Mouse (Mus musculus) testis, adult 2 months (tissue): ENCODE measurements around the gene Zswim1. TPM values are rescaled to one million over a fixed set of nuclear protein-coding genes. Genes with fewer than 3 reads are reported as not detected.
A peak's percentile ranks its signal among the peaks of the same experiment; 100 is the strongest.
"Not testable (repeated sequence)": the region's sequence is repeated elsewhere in the genome, so short reads cannot be mapped to it uniquely, and the experiment has no call there.

Source experiments
- H3K27ac ChIP-seq: fragments of 200-500 bp; 2 replicates; pipeline ENCODE4 v1.5.1; 2012; ENCODE audit warnings: low read depth, low read length; ENCODE audit not compliant: control insufficient read depth, insufficient read depth
- H3K27me3 ChIP-seq: fragments of 200-500 bp; 2 replicates; pipeline ENCODE4 v1.6.1; 2012; ENCODE audit warnings: mild to moderate bottlenecking, low read length, moderate library complexity; ENCODE audit not compliant: control insufficient read depth, insufficient read depth
- H3K36me3 ChIP-seq: fragments of 200-500 bp; 2 replicates; pipeline ENCODE4 v1.6.1; 2012; ENCODE audit warnings: mild to moderate bottlenecking, low read length; ENCODE audit not compliant: control insufficient read depth, insufficient read depth
- H3K4me1 ChIP-seq: fragments of 200-500 bp; 2 replicates; pipeline ENCODE4 v1.6.1; 2012; ENCODE audit warnings: low read length; ENCODE audit not compliant: control insufficient read depth, insufficient read depth
- H3K4me3 ChIP-seq: fragments of 200-500 bp; 2 replicates; pipeline ENCODE4 v1.5.1; 2012; ENCODE audit warnings: low read depth, mild to moderate bottlenecking, low read length, moderate library complexity, mixed read lengths; ENCODE audit not compliant: control insufficient read depth
- CTCF ChIP-seq: fragments of 200-500 bp; IDR thresholded peaks from 2 replicates; pipeline ENCODE4 v1.5.1; 2012; ENCODE audit warnings: low read depth, mild to moderate bottlenecking, inconsistent platforms, low read length, moderate library complexity; ENCODE audit not compliant: control insufficient read depth, insufficient read depth, insufficient replicate concordance
- POLR2A ChIP-seq: fragments of 200-500 bp; IDR thresholded peaks from 2 replicates; pipeline ENCODE4 v1.6.1; 2012; ENCODE audit warnings: low read depth, mild to moderate bottlenecking, inconsistent platforms, low read length, moderate library complexity; ENCODE audit not compliant: control insufficient read depth
- polyA plus RNA-seq: library from polyadenylated mRNA; depleted of rRNA; stranded (reverse); fragments of >200 nt; gene quantifications from 2 replicates; pipeline ENCODE4 v1.2.3, GENCODE M21; 2012; rRNA removed

The Zswim1 gene
- polyA plus RNA-seq, 1 experiment, result 26.0 TPM

GRCm38 (mm10) chr2:164868491-164868890 is 46.0 kb downstream of the Zswim1 start:
- Histone ChIP-seq H3K27ac (no peak overlapping the region), H3K36me3 (no peaks in the 10 kb centered on the region), H3K4me1 (peaks cover 10% of the 10 kb centered on the region), H3K27me3 (no peaks in the 10 kb centered on the region), H3K4me3 (no peak overlapping the region)
- TF ChIP-seq POLR2A (no peak), CTCF (no peak)

DNA sequence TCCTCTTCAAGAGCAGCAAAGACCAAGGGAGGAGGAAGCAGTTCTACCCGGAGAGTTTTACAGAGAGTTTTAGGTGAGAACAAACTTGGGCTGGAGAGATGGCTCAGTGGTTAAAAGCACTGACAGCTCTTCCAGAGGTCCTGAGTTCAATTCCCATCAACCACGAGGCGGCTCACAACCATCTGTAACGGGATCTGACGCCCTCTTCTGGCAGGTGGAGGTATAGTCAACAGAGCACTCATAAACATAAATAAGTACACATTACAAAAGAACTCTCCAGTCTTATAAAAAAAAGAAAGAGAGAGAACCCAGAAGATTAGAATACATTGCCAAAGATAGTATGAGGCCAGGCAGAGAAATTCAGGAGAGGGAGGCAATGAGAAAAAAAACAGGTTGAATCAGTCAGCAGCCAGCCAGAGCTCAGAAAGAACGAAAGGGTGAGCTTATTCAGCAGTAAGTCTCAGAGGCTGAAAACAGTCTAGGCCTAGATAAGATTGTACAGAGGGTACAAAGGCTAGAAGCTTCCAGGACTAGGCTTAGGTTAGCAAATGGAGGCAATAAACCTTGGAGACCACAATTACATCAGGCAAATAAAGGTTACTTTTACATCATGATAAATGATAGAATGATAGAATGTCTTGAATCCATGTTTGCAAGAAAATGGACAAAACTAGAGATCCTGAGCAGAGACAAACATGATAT is 49.3 kb downstream of the Zswim1 start:
- H3K4me3 ChIP-seq, result no peak overlapping the region
- H3K27ac ChIP-seq, result no peak overlapping the region
- peaks cover 10% of the 10 kb centered on the region for H3K4me1 ChIP-seq
- TF ChIP-seq POLR2A, result no peak
- 0 out of 2 replicates have a peak, but pooled peaks have one; percentile 18 for TF ChIP-seq CTCF
- no peaks in the 10 kb centered on the region for H3K36me3 ChIP-seq
- H3K27me3 ChIP-seq, result no peaks in the 10 kb centered on the region

DNA sequence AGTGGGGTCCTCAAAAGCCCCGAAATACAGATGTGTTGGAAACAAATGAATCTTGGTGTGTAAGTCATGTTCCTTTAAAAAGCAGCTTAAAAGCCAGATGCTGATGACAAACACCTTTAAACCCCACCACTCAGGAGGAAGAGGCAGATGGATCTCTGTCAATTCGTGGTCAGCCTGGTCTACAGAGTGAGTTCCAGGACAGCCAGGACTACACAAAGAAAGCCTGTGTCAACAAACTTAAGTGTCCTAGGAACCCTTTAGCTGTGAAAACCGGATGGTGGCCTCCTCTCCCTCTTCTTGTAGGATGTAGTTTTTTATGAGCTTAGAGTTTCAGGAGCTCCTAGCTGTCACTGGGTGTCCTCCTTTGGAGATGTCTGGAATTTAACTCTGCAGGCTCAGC is 51.1 kb downstream of the Zswim1 start:
- Histone ChIP-seq H3K4me1 (peaks cover 5% of the 10 kb centered on the region), H3K4me3 (no peak overlapping the region), H3K36me3 (no peaks in the 10 kb centered on the region), H3K27me3 (no peaks in the 10 kb centered on the region), H3K27ac (no peak overlapping the region)
- TF ChIP-seq POLR2A (no peak), CTCF (no peak)

DNA sequence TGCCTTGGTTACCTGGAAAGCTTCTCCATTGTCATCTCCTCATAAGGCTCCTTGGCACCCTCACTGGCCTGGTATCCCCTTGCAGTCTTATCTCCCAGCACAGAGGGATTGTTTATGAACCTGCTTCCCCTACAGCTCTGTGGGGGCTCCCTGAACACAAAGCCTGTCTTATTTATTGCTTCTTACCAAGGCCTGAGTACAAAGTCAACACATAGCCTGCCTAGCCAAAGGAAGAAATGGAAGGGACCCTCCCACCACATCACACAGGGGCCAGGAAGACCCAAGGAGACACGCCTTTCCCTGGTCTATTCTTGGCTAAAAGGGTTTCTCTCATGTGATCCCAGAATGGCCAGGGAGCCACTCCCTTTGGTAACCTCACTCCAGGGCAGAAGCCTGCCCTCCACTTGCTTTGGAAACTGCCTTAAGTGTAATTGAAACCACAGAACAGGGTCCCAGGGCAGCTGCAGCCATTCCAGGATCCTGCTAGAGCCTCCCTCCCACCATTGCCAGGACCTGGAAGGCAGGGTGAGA is 51.8 kb downstream of the Zswim1 start:
- no peak overlapping the region for H3K4me3 ChIP-seq
- H3K36me3 ChIP-seq, result no peaks in the 10 kb centered on the region
- H3K27me3 ChIP-seq, result no peaks in the 10 kb centered on the region
- TF ChIP-seq POLR2A (no peak), CTCF (no peak)
- peaks cover 7% of the 10 kb centered on the region for H3K4me1 ChIP-seq
- H3K27ac ChIP-seq, result no peak overlapping the region; the same call in 1 of the 2 replicates

DNA sequence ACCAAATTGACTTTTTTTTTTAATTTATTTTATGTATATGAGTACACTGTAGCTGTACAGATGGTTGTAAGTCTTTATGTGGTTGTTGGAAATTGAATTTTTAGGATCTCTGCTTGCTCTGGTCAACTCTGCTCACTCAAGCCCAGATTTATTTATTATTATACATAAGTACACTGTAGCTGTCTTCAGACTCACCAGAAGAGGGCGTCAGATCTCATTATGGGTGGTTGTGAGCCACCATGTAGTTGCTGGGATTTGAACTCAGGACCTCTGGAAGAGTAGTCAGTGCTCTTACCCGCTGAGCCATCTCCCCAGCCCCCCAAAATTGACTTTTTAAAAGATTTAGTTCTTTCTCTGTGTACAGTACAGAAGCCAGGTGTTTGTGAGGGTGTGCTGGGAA is 53.2 kb downstream of the Zswim1 start:
- H3K4me1 ChIP-seq, result peaks cover 13% of the 10 kb centered on the region
- H3K27me3 ChIP-seq, H3K4me3 ChIP-seq, H3K36me3 ChIP-seq, H3K27ac ChIP-seq: not testable (repeated sequence)

Other genes with a start within 250 kb of the Zswim1 start
- gene Spint3, start 249.2 kb upstream of the Zswim1 start, polyA plus RNA-seq, result 37.5 TPM in 1 of 2 replicates, not detected in the other
- gene Wfdc6a, start 237.2 kb upstream of the Zswim1 start, polyA plus RNA-seq, result 23.9 and 25.0 TPM in 2 replicates
- 52.4 and 70.8 TPM in 2 replicates for gene Eppin, start 229.1 kb upstream of the Zswim1 start, polyA plus RNA-seq
- gene Wfdc6b, start 209.2 kb upstream of the Zswim1 start, polyA plus RNA-seq, result 2.4 and 17.5 TPM in 2 replicates
- gene Wfdc8, start 209.1 kb upstream of the Zswim1 start, polyA plus RNA-seq, result 3.8 and 15.4 TPM in 2 replicates
- 0.12 and 33.5 TPM in 2 replicates for gene Wfdc16, start 183.9 kb upstream of the Zswim1 start, polyA plus RNA-seq
- 163 and 447 TPM in 2 replicates for gene Wfdc10, start 166.6 kb upstream of the Zswim1 start, polyA plus RNA-seq
- gene Wfdc9, start 166.1 kb upstream of the Zswim1 start, polyA plus RNA-seq, result 0.48 and 29.2 TPM in 2 replicates
- 0.20 TPM in 1 of 2 replicates, not detected in the other for gene Wfdc11, start 148.6 kb upstream of the Zswim1 start, polyA plus RNA-seq
- gene Wfdc13, start 137.6 kb upstream of the Zswim1 start, polyA plus RNA-seq, result 0.32 and 36.5 TPM in 2 replicates
- gene Spint4, start 124.2 kb upstream of the Zswim1 start, polyA plus RNA-seq, result not detected in 2 replicates
- 0.69 and 0.93 TPM in 2 replicates for gene Spint5, start 107.4 kb upstream of the Zswim1 start, polyA plus RNA-seq
- gene Wfdc3, start 76.8 kb upstream of the Zswim1 start, polyA plus RNA-seq, result 118 and 120 TPM in 2 replicates
- gene Dnttip1, start 76.7 kb upstream of the Zswim1 start, polyA plus RNA-seq, result 32.4 and 43.1 TPM in 2 replicates
- 57.7 and 60.0 TPM in 2 replicates for gene Ube2c, start 52.8 kb upstream of the Zswim1 start, polyA plus RNA-seq
- 0.89 and 5.6 TPM in 2 replicates for gene Tnnc2, start 42.7 kb upstream of the Zswim1 start, polyA plus RNA-seq
- gene Snx21, start 36.9 kb upstream of the Zswim1 start, polyA plus RNA-seq, result 9.7 and 11.9 TPM in 2 replicates
- 45.6 and 47.9 TPM in 2 replicates for gene Acot8, start 17.8 kb upstream of the Zswim1 start, polyA plus RNA-seq
- gene Zswim3, start 17.6 kb upstream of the Zswim1 start, polyA plus RNA-seq, result 18.0 and 19.5 TPM in 2 replicates
- gene Spata25, start 5.9 kb downstream of the Zswim1 start, polyA plus RNA-seq, result 154 and 173 TPM in 2 replicates
- gene Ctsa, start 10.2 kb downstream of the Zswim1 start, polyA plus RNA-seq, result 22.7 and 25.9 TPM in 2 replicates
- gene Neurl2, start 10.8 kb downstream of the Zswim1 start, polyA plus RNA-seq, result 1.2 and 1.3 TPM in 2 replicates
- 18.0 and 23.7 TPM in 2 replicates for gene Pltp, start 35.0 kb downstream of the Zswim1 start, polyA plus RNA-seq
- gene Pcif1, start 56.6 kb downstream of the Zswim1 start, polyA plus RNA-seq, result 17.0 and 19.3 TPM in 2 replicates
- 9.8 and 10.6 TPM in 2 replicates for gene Zfp335, start 89.1 kb downstream of the Zswim1 start, polyA plus RNA-seq
- 0.37 and 0.61 TPM in 2 replicates for gene Mmp9, start 118.1 kb downstream of the Zswim1 start, polyA plus RNA-seq
- 15.9 and 16.6 TPM in 2 replicates for gene Slc12a5, start 138.1 kb downstream of the Zswim1 start, polyA plus RNA-seq
- gene Ncoa5, start 212.2 kb downstream of the Zswim1 start, polyA plus RNA-seq, result 37.0 and 40.3 TPM in 2 replicates
- 0.54 and 0.99 TPM in 2 replicates for gene Cd40, start 232.9 kb downstream of the Zswim1 start, polyA plus RNA-seq